Mouse (Mus musculus) neural tube, embryonic 13.5 days (tissue): ENCODE measurements around the gene Camkk1. TPM values are rescaled to one million over a fixed set of nuclear protein-coding genes. Genes with fewer than 3 reads are reported as not detected.

Experiments
- polyA plus RNA-seq: library from polyadenylated mRNA; unstranded; fragments of >200 nt; fragmentation: Nextera tagmentation; extraction: Ambion mirVana; gene quantifications from 2 replicates; pipeline ENCODE4 v1.2.1, GENCODE M21; 2015

Camkk1 gene
- polyA plus RNA-seq, 1 experiment from 2014 or later, result 20.9 TPM

Other genes starting within 250 kb of the Camkk1 start
- 6.5 and 7.4 TPM in 2 replicates for gene Cyb5d2, start 222.9 kb upstream of the Camkk1 start, polyA plus RNA-seq
- 12.5 and 12.9 TPM in 2 replicates for gene Zzef1, start 222.8 kb upstream of the Camkk1 start, polyA plus RNA-seq
- gene Atp2a3, start 57.8 kb upstream of the Camkk1 start, polyA plus RNA-seq, result 0.80 and 1.3 TPM in 2 replicates
- gene P2rx1, start 19.9 kb upstream of the Camkk1 start, polyA plus RNA-seq, result 0.38 and 0.96 TPM in 2 replicates
- 11.6 and 14.1 TPM in 2 replicates for gene Ncbp3, start 28.8 kb downstream of the Camkk1 start, polyA plus RNA-seq
- gene Itgae, start 71.6 kb downstream of the Camkk1 start, polyA plus RNA-seq, result 0.14 and 0.17 TPM in 2 replicates
- 2.9 and 4.8 TPM in 2 replicates for gene Haspin, start 119.3 kb downstream of the Camkk1 start, polyA plus RNA-seq
- gene P2rx5, start 141.4 kb downstream of the Camkk1 start, polyA plus RNA-seq, result 0.45 and 0.63 TPM in 2 replicates
- gene Emc6, start 158.0 kb downstream of the Camkk1 start, polyA plus RNA-seq, result 130 and 132 TPM in 2 replicates
- 190 and 197 TPM in 2 replicates for gene Tax1bp3, start 158.1 kb downstream of the Camkk1 start, polyA plus RNA-seq
- gene Ctns, start 180.0 kb downstream of the Camkk1 start, polyA plus RNA-seq, result 21.2 and 23.1 TPM in 2 replicates
- gene Shpk, start 180.5 kb downstream of the Camkk1 start, polyA plus RNA-seq, result 2.4 and 3.5 TPM in 2 replicates
- 5.8 and 11.5 TPM in 2 replicates for gene Trpv1, start 215.3 kb downstream of the Camkk1 start, polyA plus RNA-seq
- 0.17 and 0.20 TPM in 2 replicates for gene Trpv3, start 248.4 kb downstream of the Camkk1 start, polyA plus RNA-seq